Mouse (Mus musculus) adrenal gland (tissue): ENCODE data around the gene Ptk7.
"Not testable (repeated sequence)": the region's sequence is repeated elsewhere in the genome, so short reads cannot be mapped to it uniquely, and the experiment has no call there.

ENCODE experiments used
- intact Hi-C: fragments of 180-260 bp; cut with DNase I; formaldehyde crosslinking; loops from one replicate; pipeline ENCODE4 v1.15.1; 2025

The Ptk7 gene

GRCm38 (mm10) chr17:46559146-46559545, 70.2 kb downstream of the Ptk7 start:
- intact Hi-C loops: no loop called here

DNA sequence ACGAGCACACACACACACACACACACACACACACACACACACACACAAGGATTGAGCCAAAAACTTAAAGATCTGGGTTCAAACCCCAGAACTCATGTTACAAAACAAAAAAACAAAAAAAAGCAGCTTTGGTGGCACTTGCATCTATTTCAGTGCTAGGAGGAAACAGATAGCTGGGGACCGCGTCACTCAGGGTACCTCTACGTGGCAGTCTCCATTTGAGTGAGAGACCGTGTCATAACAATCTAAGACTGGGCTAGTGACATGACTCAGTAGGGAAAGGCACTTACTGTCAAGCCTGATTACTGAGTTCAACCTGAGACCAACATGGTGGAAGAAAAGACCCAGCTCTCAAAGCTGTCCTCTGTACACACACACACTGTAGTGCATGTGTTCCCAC, 71.2 kb downstream of the Ptk7 start:
- intact Hi-C loops: no loop called here

- intact Hi-C loops: not testable (repeated sequence)
These were observed 72.0 kb downstream of the Ptk7 start for GRCm38 (mm10) chr17:46557321-46557720.

GRCm38 (mm10) chr17:46556584-46556945, 72.7 kb downstream of the Ptk7 start:
- intact Hi-C loops: no loop called here

DNA sequence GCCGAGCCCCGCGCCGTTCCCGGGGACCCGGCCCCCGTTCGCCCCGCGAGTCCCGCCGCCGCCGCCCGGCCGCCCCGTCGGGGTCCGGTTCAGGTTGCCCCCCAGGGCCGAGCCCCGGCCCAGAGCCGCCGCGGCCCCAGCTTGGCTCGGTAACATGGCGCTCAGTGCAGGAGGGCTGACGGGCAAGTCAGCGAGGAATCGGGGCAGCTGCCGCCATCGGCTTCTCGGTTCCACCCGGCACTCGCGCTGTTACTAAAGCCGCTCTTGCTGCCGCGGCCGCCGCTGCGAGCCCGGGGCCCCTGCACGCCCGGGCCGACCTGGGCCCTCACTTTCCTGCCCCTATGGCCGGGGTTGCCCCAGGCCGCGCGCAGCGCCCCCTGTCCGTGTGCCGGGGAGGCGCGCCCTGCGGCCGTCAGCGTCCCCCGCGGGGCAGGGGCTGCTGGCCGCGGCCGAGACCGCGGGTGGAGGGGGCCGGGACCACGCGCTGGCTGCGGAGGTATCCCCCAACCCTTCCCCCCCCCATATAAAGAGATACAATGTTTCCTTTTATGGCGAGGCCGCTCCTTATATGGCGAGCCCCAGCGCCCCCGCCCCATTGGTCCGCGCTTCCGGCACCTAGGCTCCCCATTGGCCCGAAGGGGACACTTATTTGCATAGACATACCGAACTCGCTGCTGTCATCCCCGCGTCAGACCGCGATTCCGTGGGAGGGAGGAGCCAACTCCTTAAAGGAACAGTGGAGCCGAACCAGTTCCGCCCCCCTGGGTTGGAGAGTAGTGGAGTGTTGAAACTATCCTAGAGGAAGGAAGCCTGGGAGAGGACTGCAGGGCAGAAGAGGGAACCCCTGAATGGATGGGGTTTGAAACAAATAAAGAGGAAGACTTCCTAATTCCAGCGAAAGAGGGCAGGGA, 73.4 kb downstream of the Ptk7 start, which contains the start of gene Srf:
Srf (minus strand) TSS at position 503 of the 911 bp plus-strand sequence.
- intact Hi-C loops: no loop called here

GRCm38 (mm10) chr17:46554977-46555672, 74.2 kb downstream of the Ptk7 start:
- intact Hi-C loops: no loop called here

DNA sequence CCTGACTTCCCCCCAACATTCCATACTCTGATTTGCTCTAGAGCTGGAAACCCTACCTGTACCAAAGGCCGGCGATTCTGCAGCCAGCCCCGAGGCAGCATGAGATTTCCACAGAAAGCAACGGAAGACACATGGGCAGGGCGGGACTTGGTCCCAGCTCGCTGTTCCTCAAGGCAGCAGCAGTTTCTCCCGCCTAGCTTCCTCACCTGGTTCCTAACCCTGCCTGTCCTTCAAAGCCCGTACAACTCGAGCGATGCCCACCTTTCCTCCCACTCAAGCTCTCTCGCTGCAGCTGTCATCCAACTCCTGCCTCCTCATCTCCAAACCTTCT, 74.7 kb downstream of the Ptk7 start:
- intact Hi-C loops: no loop called here

DNA sequence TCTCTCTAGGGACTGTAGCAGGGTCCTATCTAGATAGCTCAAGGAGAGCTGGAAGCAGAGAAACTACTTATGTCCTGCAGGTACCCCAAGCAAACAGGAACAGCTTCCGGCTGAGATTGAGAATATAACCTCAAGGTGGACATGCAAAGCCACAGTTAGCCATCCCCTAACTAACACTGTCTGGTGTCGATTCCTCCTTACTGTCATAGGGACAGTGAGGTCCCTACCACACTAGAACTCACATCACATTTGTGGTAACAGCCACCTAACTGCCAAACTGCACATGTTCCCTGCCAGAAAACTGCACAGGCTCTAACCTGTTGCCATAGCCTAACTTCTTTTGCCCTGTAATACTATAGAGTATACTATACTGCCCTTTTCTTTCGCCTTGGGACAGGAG, 75.4 kb downstream of the Ptk7 start:
- intact Hi-C loops: no loop called here

DNA sequence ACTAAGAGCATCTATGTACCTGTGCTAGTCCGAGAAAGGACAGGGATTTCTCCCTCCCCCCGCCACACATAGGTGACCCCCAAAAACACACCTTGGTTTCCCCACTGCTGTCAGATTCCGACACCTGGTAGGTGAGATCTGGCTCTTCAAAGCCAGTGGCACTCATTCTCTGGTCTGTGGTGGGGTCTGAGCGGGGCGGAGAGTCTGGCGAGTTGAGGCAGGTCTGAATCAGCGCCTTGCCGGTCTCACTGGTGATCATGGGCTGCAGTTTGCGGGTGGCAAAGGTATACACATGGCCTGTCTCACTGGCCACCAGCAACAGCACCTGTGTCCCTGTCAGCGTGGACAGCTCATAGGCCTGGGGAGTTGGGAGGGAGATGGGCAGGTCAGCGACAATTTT, 75.8 kb downstream of the Ptk7 start:
- intact Hi-C loops: no loop called here

DNA sequence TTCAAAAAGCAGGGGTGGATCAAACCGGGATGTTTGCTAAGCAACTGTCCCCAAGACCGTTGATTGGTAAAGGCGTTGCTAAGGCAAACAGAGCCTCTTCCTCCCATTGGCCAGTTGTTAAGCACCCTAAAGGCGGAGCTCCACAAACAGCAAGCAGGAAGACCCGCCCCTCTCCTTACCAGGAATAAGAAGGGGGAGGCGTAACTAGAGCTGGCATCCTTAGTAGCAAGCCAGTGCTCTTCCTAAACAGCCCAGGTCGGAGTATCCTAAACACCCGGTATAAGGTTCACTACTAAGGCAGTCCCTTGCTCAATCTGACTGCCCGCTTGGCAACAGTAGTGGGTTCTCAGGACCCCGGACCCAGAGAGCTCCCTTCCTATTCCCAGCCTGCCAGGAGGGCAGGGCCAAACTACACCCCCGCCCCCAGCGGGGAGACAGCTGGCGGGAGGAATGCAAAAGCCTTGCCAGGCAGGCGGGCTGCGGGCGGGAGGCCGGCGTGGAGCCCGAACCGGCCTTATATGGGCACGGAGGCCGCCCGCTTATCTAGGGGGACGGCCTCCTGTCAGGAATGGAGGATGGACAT, 76.4 kb downstream of the Ptk7 start:
- intact Hi-C loops: no loop called here

DNA sequence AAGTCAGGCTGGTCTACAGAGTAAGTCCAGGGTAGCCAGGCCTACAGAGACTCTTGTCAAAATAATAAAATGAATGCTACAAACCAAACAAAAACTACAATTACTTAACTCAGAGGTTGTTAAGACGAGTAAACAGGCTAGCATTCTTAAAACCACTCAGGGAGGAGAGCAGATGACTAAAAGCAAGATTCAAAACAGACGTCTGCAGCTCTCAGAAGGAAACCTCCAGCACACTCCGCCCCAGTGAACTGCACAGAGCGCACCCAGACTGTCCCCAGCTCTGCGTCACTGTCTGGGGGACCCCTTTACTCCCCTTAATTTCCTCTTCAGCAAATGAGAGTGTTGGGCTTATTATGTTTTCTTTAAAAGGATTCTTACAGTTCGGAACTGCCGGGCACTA, 77.2 kb downstream of the Ptk7 start:
- intact Hi-C loops: no loop called here

- intact Hi-C loops: no loop called here
These were observed 77.9 kb downstream of the Ptk7 start for GRCm38 (mm10) chr17:46551369-46551768.

DNA sequence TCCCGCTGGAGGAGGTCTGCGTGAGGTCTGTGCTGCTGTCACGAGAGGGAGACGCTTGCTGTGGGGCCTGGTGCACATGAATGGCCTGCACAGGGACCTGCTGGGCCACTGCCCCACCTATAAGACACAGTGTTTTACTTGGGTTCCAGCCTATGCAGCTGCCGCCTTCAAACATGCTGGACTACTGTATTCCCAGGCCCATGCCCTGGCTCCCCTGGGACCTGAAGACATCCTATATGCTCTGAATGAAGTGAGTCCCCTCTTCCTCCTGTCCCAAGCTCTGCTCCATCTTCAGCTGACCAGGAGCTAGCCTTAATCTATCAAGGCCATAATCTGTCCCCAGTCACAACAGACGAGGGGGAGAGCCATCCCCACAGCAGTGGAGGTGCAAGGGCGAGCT, 78.4 kb downstream of the Ptk7 start:
- intact Hi-C loops: no loop called here

DNA sequence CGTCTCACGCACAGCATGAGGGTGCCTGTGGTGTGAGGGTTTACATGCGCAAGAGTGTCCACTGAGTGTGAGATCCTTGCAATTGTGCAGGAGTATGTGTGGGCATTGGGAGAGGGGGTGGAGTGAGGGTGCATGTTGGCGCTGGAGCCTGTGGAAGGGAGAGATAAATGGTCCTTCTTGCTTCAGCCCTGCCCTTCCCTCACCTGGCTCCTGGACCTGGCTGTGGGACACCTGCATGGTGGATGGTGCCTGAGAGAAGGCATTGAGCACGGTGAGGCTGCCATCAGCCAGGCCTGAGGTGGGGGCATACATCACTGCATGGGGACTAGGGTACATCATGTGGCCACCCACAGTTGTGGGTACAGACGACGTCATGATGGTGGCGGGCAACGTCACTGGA, 79.7 kb downstream of the Ptk7 start:
- intact Hi-C loops: no loop called here

GRCm38 (mm10) chr17:46549193-46549592, 80.1 kb downstream of the Ptk7 start:
- intact Hi-C loops: no loop called here

DNA sequence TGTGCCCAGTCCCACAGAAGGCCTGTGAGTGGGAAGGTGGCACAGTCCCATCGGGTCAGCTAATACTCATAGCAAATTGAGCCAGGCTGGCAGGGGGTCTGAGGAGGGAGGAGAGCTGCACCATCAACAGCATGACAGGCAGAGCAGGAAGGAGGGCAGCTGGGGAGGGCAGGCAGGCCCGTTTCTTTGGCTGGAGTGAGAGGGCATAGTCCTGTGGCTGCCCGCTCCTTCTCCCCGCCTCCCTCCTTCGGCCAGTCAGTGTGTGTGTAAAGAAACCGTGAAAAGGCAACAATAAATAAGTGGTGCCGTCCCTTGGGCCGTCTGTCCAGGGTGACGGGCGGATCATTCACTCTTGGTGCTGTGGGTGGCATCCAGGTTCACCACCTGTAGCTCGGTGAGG, 80.6 kb downstream of the Ptk7 start:
- intact Hi-C loops: no loop called here

- intact Hi-C loops: no loop called here
These were observed 81.4 kb downstream of the Ptk7 start for GRCm38 (mm10) chr17:46547923-46548322.

DNA sequence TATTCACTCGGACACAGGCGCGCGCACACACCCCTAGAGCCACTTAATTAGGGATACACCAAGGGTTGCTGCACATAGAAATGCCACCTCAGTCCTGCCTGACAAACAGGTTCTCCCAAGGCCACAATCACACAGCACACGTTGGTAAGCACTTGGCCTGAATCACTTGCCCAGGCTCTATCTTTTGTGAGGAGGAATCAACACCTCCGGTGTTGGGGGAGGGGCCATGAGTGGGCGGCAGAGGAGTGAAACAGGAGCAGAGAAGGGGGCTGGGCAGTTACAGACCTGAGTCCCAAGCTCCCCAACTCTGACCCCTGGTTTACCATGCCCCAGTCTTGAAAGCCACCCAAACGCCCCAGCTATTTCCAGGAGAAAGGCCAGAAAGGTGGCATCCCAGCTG, 82.3 kb downstream of the Ptk7 start:
- intact Hi-C loops: no loop called here

GRCm38 (mm10) chr17:46546591-46546990, 82.7 kb downstream of the Ptk7 start:
- intact Hi-C loops: no loop called here

- intact Hi-C loops: no loop called here
These were observed 83.3 kb downstream of the Ptk7 start, which contains the start of gene Cul9 for GRCm38 (mm10) chr17:46545813-46546564. Cul9 (minus strand) TSS chr17:46546388.

- intact Hi-C loops: no loop called here
These were observed 85.6 kb downstream of the Ptk7 start for GRCm38 (mm10) chr17:46543661-46544060.
